Comparison of ENCODE assay signal across 9 mouse cellular contexts in genomic region chr11:94138411-94139231, GRCm38 (mm10).
A peak's percentile ranks its signal among the peaks of the same experiment; 100 is the strongest.
DNase-seq lines count a peak whose midpoint lies in the region; ATAC-seq lines count a peak whose summit lies in the region.
"Had no signal": no experiment of that assay in that cellular context is flagged by ENCODE, and none has a peak within 500 bp of the region (broad histone marks: within the 10 kb centered on the region; RNA-seq: fewer than 3 reads in every experiment).

No protein-coding gene starts in this region.

- H3K9me3 ChIP-seq in heart, embryonic 13.5 days = no peaks in the 10 kb centered on the region

- peaks cover 57% of the 10 kb centered on the region for H3K4me1 ChIP-seq in heart, embryonic 13.5 days

- H3K27me3 ChIP-seq in heart, embryonic 13.5 days (replicated peaks) = no peaks in the 10 kb centered on the region

- DNase-seq in heart, adult 18-20 months = peak; percentile 44 to 51
- DNase-seq in heart, adult 8-10 months (ENCODE audit: low spot score) = no peak
- DNase-seq in adrenal gland, postnatal 36 days = peak; percentile 54 to 58
- DNase-seq in kidney, postnatal 25 days = peak; percentile 66 to 90
- no peak for DNase-seq in left cerebral cortex, adult 11 months (ENCODE audit: low spot score)
- DNase-seq in layer of hippocampus, postnatal 10 days (ENCODE audit: low spot score in 2 of 2) = no peak

- WGBS in heart, embryonic 13.5 days = 29% methylated on average over 24 of the region's 24 CpGs

- no peak for ATAC-seq in heart, embryonic 13.5 days (ENCODE audit: extremely low read depth, insufficient number of reproducible peaks, low FRiP score, low TSS enrichment)
- no peak for ATAC-seq in megakaryocyte, adult 5-6 weeks (ENCODE audit: poor library complexity, severe bottlenecking)
- ATAC-seq: inflammation-experienced regulatory T-cells, adult 6 months had no signal

- H3K36me3 ChIP-seq in heart, embryonic 13.5 days = no peaks in the 10 kb centered on the region

- peak overlapping the region; percentile 11 for H3K9ac ChIP-seq in heart, embryonic 13.5 days

- no peak overlapping the region for H3K4me3 ChIP-seq in heart, embryonic 13.5 days

- peak overlapping the region; percentile 46 for H3K27ac ChIP-seq in heart, embryonic 13.5 days (replicated peaks)

- H3K4me2 ChIP-seq in heart, embryonic 13.5 days = peak overlapping the region; percentile 43

Comparison
In these comparisons a context has a peak if more than half of its experiments do, and no peak if none do; other contexts are left out.
1. DNase-seq: peak in heart, adult 18-20 months (2 of 2), adrenal gland, postnatal 36 days (2 of 2) and kidney, postnatal 25 days (2 of 2); none in heart, adult 8-10 months (single experiment), left cerebral cortex, adult 11 months (single experiment) and layer of hippocampus, postnatal 10 days (0 of 2).